ENCODE assay signal across 25 mouse cellular contexts in the genomic region with DNA sequence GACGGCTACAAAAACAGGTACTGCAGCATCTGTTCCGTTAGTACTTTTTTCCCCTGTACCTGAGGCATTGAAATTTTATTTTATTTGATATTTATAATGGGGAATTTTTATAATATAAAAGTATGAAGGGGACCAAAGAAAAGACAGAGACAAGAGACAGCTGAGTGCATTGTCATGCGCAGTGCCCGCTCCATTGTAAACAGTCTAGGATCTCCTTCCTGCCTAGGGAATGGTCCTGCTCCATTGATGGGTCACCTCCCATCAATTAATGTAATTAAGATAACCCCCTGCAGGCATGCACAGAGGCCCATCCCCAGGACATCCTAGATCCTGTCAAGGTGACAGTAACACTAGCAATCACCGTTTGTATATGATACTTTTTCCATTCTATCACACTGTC.
A peak's percentile ranks its signal among the peaks of the same experiment; 100 is the strongest.
DNase-seq lines count a peak whose midpoint lies in the region; ATAC-seq and TF ChIP-seq lines count a peak whose summit lies in the region.
"Had no signal": no experiment of that assay in that cellular context is flagged by ENCODE, and none has a peak within 500 bp of the region (broad histone marks: within the 10 kb centered on the region; RNA-seq: fewer than 3 reads in every experiment).

No protein-coding gene starts in this region.

- no peak overlapping the region for H3K9ac ChIP-seq in hindbrain, embryonic 12.5 days
- no peak overlapping the region for H3K9ac ChIP-seq in hindbrain, embryonic 14.5 days
- H3K9ac ChIP-seq in midbrain, embryonic 14.5 days (replicated peaks; ENCODE audit: low read length): no peak overlapping the region
- H3K9ac ChIP-seq in midbrain, embryonic 11.5 days (ENCODE audit: low read length): no peak overlapping the region
- H3K9ac ChIP-seq in intestine, postnatal 0 days (ENCODE audit: low read depth, low read length): no peak overlapping the region
- H3K9ac ChIP-seq: forebrain, postnatal 0 days; heart, embryonic 13.5 days had no signal

- TF ChIP-seq POLR2A in embryonic fibroblast, embryonic 13.5 days (IDR thresholded peaks at IDR 0.05; ENCODE audit: low read depth, low read length): no peak

- no peaks in the 10 kb centered on the region for H3K9me3 ChIP-seq in hindbrain, embryonic 12.5 days (replicated peaks)
- no peaks in the 10 kb centered on the region for H3K9me3 ChIP-seq in hindbrain, embryonic 14.5 days (ENCODE audit: control insufficient read depth, low read length)
- no peaks in the 10 kb centered on the region for H3K9me3 ChIP-seq in midbrain, embryonic 14.5 days (ENCODE audit: control insufficient read depth, low read length)
- no peaks in the 10 kb centered on the region for H3K9me3 ChIP-seq in midbrain, embryonic 11.5 days (ENCODE audit: control insufficient read depth, low read length)
- H3K9me3 ChIP-seq in intestine, postnatal 0 days (ENCODE audit: control insufficient read depth): no peaks in the 10 kb centered on the region
- H3K9me3 ChIP-seq: heart, embryonic 13.5 days had no signal

- no peak for DNase-seq in hindbrain, embryonic 14.5 days (ENCODE audit: low spot score)
- no peak for DNase-seq in midbrain, embryonic 14.5 days
- no peak for DNase-seq in midbrain, embryonic 11.5 days (ENCODE audit: low spot score, missing footprints)
- DNase-seq: adrenal gland, postnatal 10 days; adrenal gland, postnatal 36 days; B cell, adult 2 months; cerebellum, adult 18-20 months; cerebellum, adult 9-10 months; cerebellum, postnatal 14 days; forebrain, postnatal 0 days; gastrocnemius, adult 2 months; gastrocnemius, postnatal 14 days; heart, adult 18-20 months; heart, postnatal 14 days; heart, postnatal 4 days; kidney, adult 2 months had no signal

- TF ChIP-seq CTCF in embryonic fibroblast, embryonic 13.5 days (IDR thresholded peaks at IDR 0.05; ENCODE audit: borderline replicate concordance, insufficient read depth, low read length): no peak
- no peak for TF ChIP-seq CTCF in intestine, postnatal 0 days (IDR thresholded peaks at IDR 0.05; ENCODE audit: low read depth)

- H3K4me2 ChIP-seq in hindbrain, embryonic 12.5 days (replicated peaks): no peak overlapping the region
- no peak overlapping the region for H3K4me2 ChIP-seq in hindbrain, embryonic 14.5 days (replicated peaks)
- H3K4me2 ChIP-seq in midbrain, embryonic 14.5 days (ENCODE audit: low read length): no peak overlapping the region
- H3K4me2 ChIP-seq in midbrain, embryonic 11.5 days: no peak overlapping the region
- H3K4me2 ChIP-seq in intestine, postnatal 0 days (replicated peaks; ENCODE audit: low read depth): no peak overlapping the region
- H3K4me2 ChIP-seq: heart, embryonic 13.5 days had no signal

- H3K27ac ChIP-seq in hindbrain, embryonic 12.5 days: no peak overlapping the region
- H3K27ac ChIP-seq in hindbrain, embryonic 14.5 days: no peak overlapping the region
- H3K27ac ChIP-seq in midbrain, embryonic 14.5 days (replicated peaks; ENCODE audit: low read depth, low read length): no peak overlapping the region
- no peak overlapping the region for H3K27ac ChIP-seq in midbrain, embryonic 11.5 days (ENCODE audit: low read depth, low read length)
- H3K27ac ChIP-seq in embryonic fibroblast, embryonic 13.5 days (ENCODE audit: insufficient read depth, low read length): peak overlapping the region; percentile 74
- H3K27ac ChIP-seq in intestine, postnatal 0 days (ENCODE audit: low read depth, low read length): no peak overlapping the region
- H3K27ac ChIP-seq: gastrocnemius, adult 2 months; heart, embryonic 13.5 days; hindbrain, postnatal 0 days had no signal

- no peaks in the 10 kb centered on the region for H3K36me3 ChIP-seq in hindbrain, embryonic 12.5 days
- no peaks in the 10 kb centered on the region for H3K36me3 ChIP-seq in hindbrain, embryonic 14.5 days (replicated peaks; ENCODE audit: control insufficient read depth, insufficient read depth)
- no peaks in the 10 kb centered on the region for H3K36me3 ChIP-seq in midbrain, embryonic 14.5 days (ENCODE audit: control insufficient read depth, insufficient read depth, low read length)
- H3K36me3 ChIP-seq in midbrain, embryonic 11.5 days (ENCODE audit: control insufficient read depth, insufficient read depth, low read length): no peaks in the 10 kb centered on the region
- 0 out of 2 replicates have a peak, but pooled peaks cover 3% of the 10 kb centered on the region for H3K36me3 ChIP-seq in intestine, postnatal 0 days (ENCODE audit: control insufficient read depth, insufficient read depth)
- H3K36me3 ChIP-seq: heart, embryonic 13.5 days had no signal

- H3K4me1 ChIP-seq in hindbrain, embryonic 12.5 days: no peaks in the 10 kb centered on the region
- H3K4me1 ChIP-seq in hindbrain, embryonic 14.5 days (replicated peaks; ENCODE audit: control insufficient read depth, insufficient read depth, low read length): 0 out of 2 replicates have a peak, but pooled peaks cover 6% of the 10 kb centered on the region
- no peaks in the 10 kb centered on the region for H3K4me1 ChIP-seq in midbrain, embryonic 14.5 days (ENCODE audit: control insufficient read depth, insufficient read depth, low read length)
- H3K4me1 ChIP-seq in midbrain, embryonic 11.5 days (ENCODE audit: control insufficient read depth, insufficient read depth, low read length): no peaks in the 10 kb centered on the region
- H3K4me1 ChIP-seq in embryonic fibroblast, embryonic 13.5 days (ENCODE audit: control insufficient read depth, insufficient read depth, low read length): peaks cover 5% of the 10 kb centered on the region
- no peaks in the 10 kb centered on the region for H3K4me1 ChIP-seq in intestine, postnatal 0 days (replicated peaks; ENCODE audit: control insufficient read depth, insufficient read depth, low read length)

- no peaks in the 10 kb centered on the region for H3K27me3 ChIP-seq in hindbrain, embryonic 12.5 days
- H3K27me3 ChIP-seq in hindbrain, embryonic 14.5 days (ENCODE audit: control insufficient read depth, insufficient read depth, low read length): no peaks in the 10 kb centered on the region
- no peaks in the 10 kb centered on the region for H3K27me3 ChIP-seq in midbrain, embryonic 14.5 days (ENCODE audit: control insufficient read depth, insufficient read depth, low read length)
- no peaks in the 10 kb centered on the region for H3K27me3 ChIP-seq in midbrain, embryonic 11.5 days (ENCODE audit: control insufficient read depth, insufficient read depth, low read length)
- no peaks in the 10 kb centered on the region for H3K27me3 ChIP-seq in intestine, postnatal 0 days (replicated peaks; ENCODE audit: control insufficient read depth, insufficient read depth, low read length)
- H3K27me3 ChIP-seq: CH12.LX; heart, embryonic 13.5 days had no signal

- WGBS in hindbrain, embryonic 12.5 days: 80% methylated on average over 5 of the region's 5 CpGs
- WGBS in hindbrain, embryonic 14.5 days: 82% methylated on average over 5 of the region's 5 CpGs
- WGBS in midbrain, embryonic 14.5 days: 88% methylated on average over 5 of the region's 5 CpGs
- WGBS in midbrain, embryonic 11.5 days: 89% methylated on average over 5 of the region's 5 CpGs
- 89% methylated on average over 5 of the region's 5 CpGs for whole genome bisulfite sequencing in intestine, postnatal 0 days

- no peak overlapping the region for H3K4me3 ChIP-seq in hindbrain, embryonic 12.5 days
- H3K4me3 ChIP-seq in hindbrain, embryonic 14.5 days (replicated peaks; ENCODE audit: low read length): no peak overlapping the region
- H3K4me3 ChIP-seq in midbrain, embryonic 14.5 days (replicated peaks; ENCODE audit: low read depth, low read length): no peak overlapping the region
- H3K4me3 ChIP-seq in midbrain, embryonic 11.5 days (ENCODE audit: low read depth, low read length): no peak overlapping the region
- no peak overlapping the region for H3K4me3 ChIP-seq in embryonic fibroblast, embryonic 13.5 days (ENCODE audit: insufficient read depth, low read length)
- H3K4me3 ChIP-seq in intestine, postnatal 0 days (ENCODE audit: low read depth, low read length): no peak overlapping the region
- H3K4me3 ChIP-seq: gastrocnemius, adult 2 months; heart, embryonic 13.5 days had no signal

- ATAC-seq in hindbrain, embryonic 12.5 days (ENCODE audit: low FRiP score): 0 out of 2 replicates have a peak, but pooled peaks have one; percentile 46
- ATAC-seq in hindbrain, embryonic 14.5 days (ENCODE audit: low FRiP score): no peak
- ATAC-seq in midbrain, embryonic 14.5 days (ENCODE audit: low FRiP score, low TSS enrichment): peak; percentile 41; the same call in 1 of the 2 replicates
- ATAC-seq in midbrain, embryonic 11.5 days (ENCODE audit: low FRiP score): no peak
- no peak for ATAC-seq in intestine, postnatal 0 days
- ATAC-seq: forebrain, embryonic 14.5 days; forebrain, postnatal 0 days; hindbrain, postnatal 0 days; inflammation-experienced regulatory T-cells, adult 6 months; intestine, embryonic 16.5 days had no signal

Comparison
In these comparisons a context has a peak if more than half of its experiments do, and no peak if none do; other contexts are left out.
1. ATAC-seq: peak in hindbrain, embryonic 12.5 days (single experiment) and midbrain, embryonic 14.5 days (single experiment); none in hindbrain, embryonic 14.5 days (single experiment), midbrain, embryonic 11.5 days (single experiment) and intestine, postnatal 0 days (single experiment).